Mouse (Mus musculus): ENCODE results near the gene Tbcc.
A peak's percentile ranks its signal among the peaks of the same experiment; 100 is the strongest.

DNA sequence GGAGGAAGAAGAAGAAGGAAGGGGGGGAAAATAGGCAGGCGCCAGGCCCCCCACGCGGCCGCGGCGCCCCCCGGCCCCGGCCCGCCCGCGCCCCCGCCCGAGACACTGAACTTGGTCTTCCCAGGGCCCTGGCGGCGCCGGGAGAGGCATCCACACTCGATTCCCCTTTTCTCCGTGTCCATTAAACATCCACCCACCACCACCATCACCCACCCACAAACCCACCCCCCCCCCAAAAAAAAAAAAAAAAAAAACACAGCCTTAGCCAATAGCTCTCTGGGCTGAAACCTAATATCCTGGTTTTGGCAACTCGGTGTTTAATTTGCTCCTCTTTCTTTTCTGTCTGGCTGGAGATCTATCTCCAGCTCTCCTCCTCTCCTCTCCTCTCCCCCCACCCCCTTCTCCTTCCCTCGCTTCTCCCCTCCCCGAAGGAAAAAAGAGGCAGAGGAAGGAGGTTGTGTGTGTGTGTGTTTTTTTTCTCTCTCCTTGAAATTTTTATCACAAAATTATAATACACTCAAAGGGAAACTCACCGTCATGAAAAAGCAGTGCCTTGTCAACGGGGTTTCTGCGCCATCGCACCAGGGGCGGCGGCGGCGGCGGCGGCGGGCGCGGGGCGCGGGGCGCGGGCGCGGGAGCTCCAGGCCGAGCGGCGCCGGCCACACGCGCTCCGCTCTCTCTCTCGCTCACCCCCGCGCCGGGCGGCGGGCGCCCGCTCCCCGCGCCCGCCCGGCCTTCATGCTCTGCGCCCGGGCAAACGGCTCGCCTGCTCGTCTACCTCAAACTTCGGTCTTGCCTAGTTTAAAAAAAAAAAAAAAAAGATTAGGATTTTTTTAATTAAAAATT lies 32.4 kb upstream of the Tbcc start, which contains the start of gene Bicral:
- peak; percentile 18; the same call in 1 of the 2 replicates for TF ChIP-seq POLR2A (IDR thresholded peaks at IDR 0.05; ENCODE audit: borderline replicate concordance, insufficient read depth, low read length)
- TF ChIP-seq CTCF (IDR thresholded peaks at IDR 0.05; ENCODE audit: borderline replicate concordance, insufficient read depth, low read depth, low read length) = no peak

Measured in cerebellum, adult 2 months (tissue).